Mouse (Mus musculus) adrenal gland, postnatal 25 days (tissue): ENCODE measurements at regions not wholly inside any gene's neighbourhood (a gene's known extent, or its start where the extent isn't known, plus 50 kb on each side); places are given as distances from the start of the nearest gene placed in this dataset.

ENCODE experiments used
- DNase-seq: peaks from one replicate; pipeline ENCODE4 v3.0.0; 2021; ENCODE audit warnings: mixed read lengths

DNA sequence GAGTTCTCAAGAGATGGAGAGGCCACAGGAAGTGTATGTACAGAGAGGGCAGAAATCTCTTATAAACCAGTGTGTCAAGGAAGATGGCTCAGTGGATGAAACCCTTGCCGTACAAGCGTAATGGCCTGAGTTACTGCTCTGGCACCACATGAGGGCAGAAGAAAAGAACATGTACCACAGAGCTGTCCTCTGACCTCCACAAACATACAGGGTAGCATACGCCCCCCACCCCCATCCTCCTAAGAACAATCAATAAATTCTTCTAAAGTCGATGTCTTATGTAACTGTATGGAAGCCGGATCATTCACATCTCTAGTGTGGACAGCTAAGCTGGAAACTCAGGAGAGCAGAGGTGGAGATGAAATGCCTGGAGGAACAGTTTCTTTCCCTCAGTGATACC, 227.9 kb upstream of the Gpc5 start:
- DNase-seq, result no peak

DNA sequence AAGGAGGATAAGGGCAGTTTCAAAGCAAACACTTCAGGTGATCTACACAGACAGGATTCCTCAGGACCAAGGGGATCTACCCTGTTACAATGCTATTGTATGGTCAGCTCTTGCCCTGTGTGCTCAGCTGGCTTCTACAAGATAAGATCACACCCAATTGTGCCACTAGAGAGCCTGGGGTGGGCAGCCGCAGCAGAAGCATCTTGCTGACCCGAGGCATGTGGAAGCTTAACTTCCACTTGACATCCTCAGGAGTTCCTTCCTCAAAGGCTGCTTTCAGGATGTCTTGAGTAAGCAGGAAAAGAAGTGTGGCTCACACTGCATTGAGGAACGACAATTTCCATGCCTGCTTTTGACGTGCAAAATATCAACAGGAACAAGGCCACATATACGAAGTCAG, 222.8 kb upstream of the Gpc5 start:
- DNase-seq, result no peak

DNA sequence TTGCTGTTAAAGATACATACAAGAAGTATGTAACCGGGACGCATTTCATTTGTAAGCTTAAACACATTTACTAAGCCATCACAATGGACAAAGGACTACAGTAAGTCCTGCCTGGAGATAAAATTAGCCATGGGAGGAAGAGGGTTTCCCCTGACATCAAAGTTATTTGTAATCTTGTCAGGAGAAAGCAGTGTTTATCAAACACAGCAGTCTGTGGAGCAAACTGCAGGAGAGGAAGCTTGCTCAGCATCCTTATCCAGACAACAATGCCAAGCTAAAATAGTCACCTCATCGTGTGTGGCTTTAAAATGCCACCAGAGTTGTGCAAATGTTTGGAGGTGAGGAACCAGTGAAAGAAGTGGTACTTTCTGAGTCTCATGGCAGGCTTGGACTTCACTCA, 216.9 kb upstream of the Gpc5 start:
- no peak for DNase-seq

DNA sequence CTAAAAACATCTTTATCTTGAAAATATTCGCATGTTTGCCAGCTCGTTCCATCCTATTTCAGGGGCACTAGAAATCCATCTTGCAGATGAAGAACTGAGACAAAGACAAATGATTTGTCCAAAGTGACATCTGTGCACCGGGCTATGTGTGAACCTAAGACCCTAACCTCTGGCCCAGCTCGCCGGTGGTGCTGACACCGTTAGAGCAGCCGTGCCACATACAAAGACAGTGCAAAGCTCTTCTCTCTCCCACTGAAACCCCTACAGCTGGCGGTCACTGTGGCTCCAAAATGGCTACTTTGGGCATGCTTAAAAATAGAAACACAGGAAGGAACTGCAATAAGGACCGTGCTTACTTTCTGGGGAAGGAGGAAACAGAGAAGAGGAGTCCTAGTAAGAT, 215.6 kb upstream of the Gpc5 start:
- DNase-seq, result no peak

DNA sequence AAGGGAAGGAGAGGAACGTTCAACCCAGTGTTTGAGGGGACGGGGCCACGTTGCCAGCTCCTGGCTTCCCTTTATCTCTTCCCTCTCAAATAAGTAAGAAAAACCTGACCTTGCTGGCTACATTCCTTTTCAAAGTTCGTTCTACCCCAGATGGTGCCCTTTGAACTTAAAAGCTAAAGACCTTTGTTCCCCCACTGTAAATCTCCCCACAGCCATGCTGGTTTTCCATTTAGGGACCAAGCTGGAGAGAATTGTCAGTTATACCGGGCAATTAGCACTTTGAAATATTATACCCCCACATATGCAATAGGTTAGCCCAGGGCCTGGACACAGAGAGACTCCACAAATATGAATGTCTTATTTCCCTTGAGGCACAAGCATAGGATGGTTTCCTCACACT, 214.5 kb upstream of the Gpc5 start:
- no peak for DNase-seq

DNA sequence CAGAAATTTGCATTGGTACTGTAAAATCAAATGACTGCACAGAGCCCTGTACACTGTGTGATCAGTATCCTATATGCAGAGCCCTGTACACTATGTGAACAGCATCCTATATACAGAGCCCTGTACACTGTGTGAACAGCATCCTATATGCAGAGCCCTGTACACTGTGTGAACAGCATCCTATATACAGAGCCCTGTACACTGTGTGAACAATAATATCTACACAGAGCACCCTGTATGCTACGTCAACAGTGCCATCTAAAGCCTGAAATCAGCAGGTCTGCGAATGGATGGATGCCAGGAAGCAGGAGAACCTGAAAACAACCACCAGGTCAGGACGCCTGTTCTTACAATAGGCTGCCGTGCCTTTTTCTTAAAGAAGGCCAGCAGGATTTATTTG, 211.7 kb upstream of the Gpc5 start:
- DNase-seq, result no peak

DNA sequence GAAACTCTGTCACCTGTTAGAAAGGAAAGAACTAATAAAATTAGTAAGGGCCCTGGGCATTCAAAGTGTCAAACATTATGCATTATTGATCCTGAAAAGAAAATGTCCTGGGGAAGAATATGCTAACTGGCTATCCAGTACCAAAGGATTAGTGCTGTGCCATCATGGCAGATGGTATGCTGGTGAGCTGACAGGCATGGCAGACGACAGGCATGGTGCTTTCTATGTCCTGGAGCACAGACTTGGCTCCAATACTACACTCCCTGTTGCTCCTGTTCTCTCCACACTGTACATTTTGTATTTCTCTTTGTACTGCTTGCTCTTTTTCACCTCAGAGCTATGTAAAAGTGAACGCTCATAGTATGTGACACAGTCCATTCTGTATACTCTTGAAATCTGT, 187.9 kb upstream of the Gpc5 start:
- DNase-seq, result no peak

DNA sequence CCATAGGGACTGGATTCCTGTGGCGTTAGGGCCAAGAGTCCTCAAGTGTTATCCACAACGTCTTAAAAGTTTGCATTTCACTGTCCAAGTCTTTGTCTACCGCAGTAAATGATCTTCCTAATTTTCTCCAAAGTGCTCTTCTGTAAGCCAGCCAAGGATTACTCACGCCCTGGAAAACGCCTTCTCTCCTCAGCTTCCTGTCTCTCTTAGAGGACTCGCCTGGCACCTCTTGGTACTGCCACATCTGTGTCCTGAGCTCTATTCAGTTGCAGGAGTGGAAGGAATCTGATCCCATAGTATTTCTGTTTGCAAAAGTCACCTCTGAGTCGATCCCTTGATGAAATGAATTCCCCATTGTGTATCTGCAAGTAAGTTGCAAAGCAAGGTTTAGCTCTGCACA, 179.7 kb upstream of the Gpc5 start:
- DNase-seq, result no peak

DNA sequence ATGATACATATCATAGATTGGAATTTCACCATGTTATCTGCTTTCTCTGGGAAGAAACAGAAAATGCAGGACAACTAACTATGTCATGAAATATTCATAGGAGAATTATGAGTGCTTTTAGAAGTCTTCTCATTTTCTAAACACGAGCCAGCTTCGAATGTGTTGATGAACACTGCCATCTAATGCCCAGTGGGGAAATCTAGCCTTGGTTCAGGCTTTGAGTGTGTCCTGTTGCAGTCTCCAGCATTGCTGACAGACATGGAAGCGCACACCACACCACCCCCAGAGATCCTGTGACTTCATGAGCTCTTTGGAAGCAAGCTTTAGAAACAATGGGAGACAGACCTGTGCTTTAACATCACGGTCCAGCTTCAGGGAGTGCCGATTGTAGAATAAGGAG, 178.8 kb upstream of the Gpc5 start:
- DNase-seq, result peak; percentile 1

DNA sequence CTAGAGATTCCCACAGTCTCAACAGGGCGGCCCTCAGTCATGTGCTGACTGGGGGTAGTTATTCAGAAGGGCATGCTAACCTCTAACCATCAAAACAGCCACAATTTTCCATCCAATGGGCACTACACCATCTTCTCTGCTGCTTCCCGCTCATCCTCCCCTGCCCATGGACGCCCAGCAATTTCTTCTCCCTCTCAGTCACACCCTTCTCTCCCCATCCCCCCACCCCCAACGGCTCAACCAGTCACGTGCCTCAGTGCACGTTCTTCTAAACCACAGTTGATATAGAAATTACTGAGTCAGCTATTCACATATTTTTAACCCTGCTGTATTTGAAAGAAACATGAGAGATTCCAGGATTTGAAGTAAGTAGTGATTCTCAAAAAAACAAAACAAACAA, 146.3 kb upstream of the Gpc5 start:
- no peak for DNase-seq

DNA sequence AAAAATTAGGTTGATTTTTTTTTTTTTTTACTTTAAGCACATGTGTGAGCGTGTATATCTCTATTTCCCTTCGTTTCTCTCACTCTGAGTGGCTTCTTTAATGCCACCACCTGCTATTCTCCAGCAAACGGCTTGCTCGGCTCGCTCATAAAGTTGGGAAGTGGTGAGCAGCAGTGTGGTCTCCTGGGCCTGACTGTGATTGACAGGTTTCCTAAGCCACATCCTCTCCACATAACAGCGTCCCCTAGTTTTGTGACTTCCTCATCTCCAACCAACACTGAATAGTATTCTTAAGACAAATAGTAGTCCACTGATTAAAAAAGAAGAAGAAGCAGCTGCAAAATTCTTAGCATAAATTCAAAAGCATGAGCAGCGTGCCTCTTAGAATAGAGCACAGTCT, 145.7 kb upstream of the Gpc5 start:
- DNase-seq, result no peak

DNA sequence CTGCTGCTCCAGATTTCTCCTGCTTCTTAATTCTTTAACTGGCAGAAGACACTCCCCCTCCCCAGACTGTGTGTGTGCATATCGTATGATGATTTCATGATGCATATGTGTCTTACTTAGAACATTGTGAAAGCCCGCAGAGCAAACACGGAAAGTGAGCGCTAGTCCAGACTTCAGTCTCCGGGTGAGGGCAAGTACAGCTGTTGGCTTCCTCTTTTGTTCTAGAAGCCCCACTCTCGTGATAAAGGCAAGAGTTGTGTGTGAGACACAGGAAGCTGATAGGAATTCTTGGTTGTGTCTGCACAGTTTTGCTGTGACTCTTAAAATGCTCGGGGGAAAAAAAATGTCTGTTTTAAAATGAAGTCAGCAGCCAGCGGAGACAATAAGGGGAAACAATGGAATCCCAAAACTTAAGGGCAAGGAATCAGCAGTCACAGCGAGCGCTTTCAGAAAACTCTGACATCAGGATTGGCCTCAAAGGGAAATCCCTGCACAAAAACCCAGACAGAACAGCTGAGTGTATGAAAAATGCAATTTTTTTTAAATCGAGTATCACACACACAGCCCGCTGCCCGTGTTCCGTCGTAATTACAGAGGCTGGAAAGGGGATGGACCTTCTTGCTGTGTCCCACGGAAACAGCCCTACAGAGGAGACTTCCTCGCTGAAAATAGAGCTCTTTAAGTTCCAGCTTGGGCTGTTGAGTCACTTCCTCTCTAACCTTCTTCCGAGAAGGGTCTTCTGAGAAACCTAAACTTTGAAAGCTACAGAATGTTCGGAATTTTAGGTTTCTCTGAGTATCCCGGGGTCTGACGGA, 143.5 kb upstream of the Gpc5 start:
- DNase-seq, result no peak

DNA sequence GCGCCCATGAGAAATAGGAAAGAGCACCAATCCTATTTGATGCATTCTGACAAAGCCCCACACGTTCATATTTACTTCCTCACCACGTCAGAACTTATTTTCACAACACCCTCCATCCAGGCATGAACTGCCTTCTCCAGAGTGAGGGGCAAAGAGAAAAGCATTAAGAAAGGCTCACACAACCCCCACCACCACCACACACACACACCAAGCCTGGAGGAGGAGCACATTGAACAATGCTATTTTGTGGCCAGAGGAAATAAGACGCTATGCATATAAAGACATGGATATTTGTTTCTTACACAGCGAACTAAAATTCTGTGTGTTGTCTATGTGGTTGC, 142.9 kb upstream of the Gpc5 start:
- no peak for DNase-seq

DNA sequence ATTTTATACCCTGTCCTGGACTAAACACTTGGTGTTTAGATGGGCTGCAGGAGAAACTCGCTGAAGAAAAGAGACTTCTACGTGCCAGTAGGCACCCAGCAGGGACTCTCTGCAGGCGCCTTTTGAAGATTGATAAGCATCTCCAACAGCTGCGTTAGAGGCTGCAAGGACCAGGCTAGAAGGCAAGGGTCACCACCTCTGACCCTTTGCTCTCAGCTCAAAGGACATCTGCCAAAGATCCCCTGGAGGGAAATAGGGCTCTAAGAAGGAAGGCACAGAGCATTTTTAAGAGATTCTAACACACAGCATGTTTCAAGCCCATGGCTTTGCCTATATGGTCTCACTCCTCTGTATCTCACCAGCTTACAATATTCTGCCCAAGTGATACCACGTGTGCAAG, 139.7 kb upstream of the Gpc5 start:
- no peak for DNase-seq

DNA sequence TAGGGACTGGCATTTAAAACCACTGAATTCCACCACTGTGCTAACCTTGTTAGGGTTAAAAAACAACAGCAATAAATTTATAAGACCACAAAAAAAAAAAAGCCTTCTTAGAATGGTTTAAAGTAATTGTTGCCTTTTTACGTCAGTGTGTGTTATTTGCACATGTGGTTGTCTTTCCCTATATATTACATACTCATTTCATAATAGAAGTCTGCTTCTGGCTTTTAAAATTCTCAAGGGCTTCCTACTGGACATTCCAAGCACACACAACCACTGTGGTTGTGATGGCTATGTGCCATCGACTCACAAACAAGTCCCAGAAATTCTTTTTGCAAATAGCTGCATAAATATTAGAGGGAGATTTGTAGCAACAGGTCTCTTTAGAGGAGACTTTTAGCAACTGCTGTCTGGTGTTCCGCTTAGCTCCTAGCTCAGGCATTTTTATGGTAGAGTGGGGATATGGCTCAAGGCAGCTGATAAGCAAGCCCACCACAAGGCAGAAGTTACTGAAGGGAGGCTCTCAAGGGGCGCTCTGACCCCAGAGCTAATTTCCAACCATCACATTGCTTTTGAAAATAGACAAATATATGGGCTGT, 138.8 kb upstream of the Gpc5 start:
- no peak for DNase-seq

DNA sequence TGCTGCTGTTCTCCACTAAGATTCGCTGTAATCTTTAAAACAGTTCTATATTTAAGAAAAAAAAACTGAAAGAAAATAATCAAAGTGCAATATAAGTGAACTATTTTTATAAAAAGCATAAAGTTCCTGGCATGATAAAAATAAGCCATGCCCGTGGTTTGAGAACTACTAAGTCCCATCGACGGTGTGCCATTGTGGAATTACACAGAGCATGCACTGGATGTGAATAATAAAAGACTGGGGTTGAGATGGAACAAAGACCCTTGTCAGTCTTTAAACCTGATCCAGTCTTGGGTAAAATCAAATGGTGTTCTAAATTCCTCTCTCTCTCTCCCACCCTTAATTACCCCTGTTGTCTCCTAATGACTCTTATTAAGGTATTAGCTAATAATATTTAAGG, 137.7 kb upstream of the Gpc5 start:
- DNase-seq, result no peak

DNA sequence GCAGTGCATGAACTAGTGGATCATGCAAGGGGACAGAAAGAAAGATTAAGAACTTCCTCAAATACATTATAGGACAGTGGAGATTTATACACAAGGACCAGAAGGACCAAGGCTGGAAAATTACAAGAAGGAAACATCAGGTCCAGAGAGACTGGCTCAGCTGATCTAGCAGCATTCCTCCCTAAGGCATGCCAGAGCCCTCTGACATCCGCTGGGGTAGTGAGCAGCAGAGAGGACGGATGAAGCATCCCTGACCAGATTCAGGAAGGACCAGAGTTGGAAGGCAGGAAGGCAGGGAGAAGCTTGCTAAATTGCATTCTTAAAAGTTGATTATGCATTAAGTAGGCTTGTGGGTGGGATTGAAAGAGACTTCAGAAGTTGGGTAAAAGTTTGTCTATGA, 136.4 kb upstream of the Gpc5 start:
- no peak for DNase-seq

DNA sequence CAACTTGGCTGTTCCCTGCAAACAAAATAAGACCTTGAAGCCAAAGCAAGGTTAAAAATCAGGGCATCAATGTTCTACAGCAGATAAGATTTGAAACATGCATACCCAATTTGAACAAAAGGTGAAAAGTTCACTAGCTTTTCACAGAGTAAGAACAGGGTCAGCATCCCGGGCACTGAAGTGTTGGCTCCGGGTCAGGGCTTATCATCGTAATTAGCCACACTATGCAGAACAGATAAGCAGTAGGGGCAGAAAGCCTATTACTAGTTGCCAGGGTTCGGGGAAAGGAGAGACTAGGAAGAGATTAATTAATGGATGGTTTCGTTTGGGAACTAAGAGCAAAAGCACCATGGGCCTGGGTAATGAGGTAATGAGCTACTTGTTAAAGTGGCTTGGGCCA, 131.7 kb upstream of the Gpc5 start:
- DNase-seq, result no peak

DNA sequence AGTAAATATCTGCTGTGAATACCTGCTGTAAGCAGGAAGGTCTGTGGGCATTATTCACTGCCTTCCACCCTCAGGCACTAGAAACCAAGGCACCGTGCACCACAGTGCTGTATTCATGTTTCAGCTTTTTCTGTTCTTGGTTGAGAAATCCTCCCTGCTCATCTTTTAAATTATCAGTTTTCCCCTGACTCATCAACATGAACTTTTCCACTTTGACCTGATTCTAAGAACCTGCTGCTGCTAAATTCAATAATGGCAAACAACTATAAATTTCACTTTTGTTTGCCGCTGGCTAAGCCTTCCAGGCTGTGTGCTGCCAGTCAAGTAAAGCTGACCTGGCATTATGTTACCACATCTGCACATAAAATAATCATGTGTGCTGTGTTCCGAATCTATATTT, 126.1 kb upstream of the Gpc5 start:
- DNase-seq, result no peak

DNA sequence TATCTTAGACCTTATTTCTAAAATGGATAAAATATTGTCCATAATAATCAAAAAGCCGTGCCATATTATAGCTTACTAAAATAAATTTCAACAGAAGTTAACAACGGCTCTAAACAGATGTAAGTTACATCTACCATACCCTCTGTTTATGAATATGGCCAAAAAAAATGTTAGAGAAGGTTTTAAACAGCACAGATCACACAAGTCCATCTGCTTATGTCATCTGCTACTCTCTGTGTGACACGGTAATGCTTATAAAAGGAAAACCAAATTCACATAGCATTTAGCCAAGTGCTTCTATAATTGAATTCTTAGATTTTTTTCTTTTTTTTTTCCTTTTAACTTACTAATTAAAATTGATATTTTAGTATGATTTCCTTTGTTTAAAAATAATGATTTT, 123.0 kb upstream of the Gpc5 start:
- DNase-seq, result no peak

DNA sequence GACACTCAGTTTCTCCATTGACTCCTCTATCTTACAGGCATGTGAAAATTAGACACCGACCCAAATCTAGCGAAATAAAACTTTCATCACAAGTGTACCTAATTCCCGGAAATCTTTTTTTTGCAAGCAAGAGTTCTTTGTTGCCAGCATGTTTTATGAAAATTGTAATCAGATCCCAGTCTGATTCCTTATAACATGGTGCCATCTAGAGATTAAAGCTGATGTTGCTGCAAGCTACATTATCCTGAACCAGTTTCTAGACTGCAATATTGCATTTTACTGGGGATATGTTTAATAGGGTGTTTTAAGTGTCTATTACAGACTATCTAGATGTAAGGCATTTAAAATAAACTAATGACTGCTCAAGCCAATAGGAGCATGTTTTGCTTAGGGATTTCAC, 110.9 kb upstream of the Gpc5 start:
- no peak for DNase-seq

DNA sequence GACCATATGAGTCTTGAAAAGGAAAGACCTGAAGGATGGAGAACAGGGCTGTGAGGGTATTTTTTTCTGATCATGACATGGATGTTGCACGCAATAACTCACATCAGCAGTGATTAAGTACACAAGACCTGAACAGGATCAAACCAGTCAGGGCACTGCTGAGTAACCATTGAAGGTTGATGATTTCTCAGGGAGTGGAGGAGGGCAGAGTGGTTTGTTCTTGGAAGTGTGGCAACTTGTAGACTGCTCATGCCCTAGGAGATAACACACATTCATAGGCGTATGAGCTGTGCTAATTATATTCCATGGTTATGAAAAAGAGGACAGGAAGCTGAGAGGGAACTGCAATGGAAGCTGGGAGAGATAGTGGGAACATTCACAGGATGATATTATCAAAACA, 88.8 kb upstream of the Gpc5 start:
- DNase-seq, result no peak

DNA sequence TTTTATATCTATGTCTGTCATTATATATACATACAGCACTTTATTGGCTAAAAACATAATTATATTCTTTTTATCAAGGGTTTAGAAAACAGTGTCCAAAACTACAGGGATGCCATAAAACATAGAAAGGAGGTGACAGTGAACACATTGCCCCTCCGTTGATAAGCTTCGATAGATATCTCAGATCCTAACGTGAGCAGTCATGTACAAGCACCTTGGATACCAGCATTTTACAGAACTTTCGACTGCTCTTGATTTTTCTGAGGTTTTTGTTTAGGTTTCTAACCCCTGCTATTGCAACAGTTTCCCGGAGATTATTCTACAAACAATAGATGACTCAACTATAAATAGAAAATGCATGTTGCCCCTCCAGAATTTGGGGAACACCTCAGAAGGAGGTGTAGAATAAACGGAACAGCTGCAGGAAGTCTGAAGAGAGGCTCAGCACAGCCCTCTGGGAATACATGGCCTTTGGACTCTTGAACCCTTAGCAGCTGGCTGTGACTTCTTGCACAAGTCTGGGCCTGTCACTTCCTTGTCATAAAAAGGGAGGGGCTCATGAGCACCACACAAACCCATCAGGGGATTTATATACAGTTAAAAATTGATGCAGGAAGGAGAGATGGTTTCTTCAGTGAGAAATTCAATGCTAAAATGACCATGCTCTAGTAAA, 87.1 kb upstream of the Gpc5 start:
- no peak for DNase-seq

DNA sequence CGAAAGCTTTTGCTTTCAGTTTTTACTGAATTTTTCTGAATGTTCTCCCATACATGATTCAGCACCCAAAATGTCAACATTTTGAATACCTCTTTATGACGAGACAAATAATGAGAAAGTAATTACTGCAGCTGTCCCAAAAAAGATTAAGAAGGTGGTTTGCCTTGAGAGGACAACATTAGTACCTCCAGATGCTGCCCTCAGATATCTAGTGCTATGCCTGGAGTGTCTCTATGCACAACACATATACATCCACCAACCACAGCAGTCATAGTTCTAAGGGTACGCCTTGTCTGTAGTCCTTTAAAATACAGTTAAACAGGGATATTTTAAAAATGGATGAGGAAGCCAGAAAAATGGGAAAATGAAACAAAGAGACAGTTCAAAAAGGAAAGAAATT, 81.1 kb upstream of the Gpc5 start:
- DNase-seq, result no peak
